Mouse (Mus musculus) cerebral cortex, adult 2 months (tissue): Measurements from ENCODE around the gene Abhd17c.

Experiments
- WGBS: fragments of 180-500 bp; shearing (Covaris S2); methylation state at CpG from one replicate; pipeline ENCODE4 v1.1.7; 2018; 5-methylcytosine and 5-hydroxymethylcytosine counted together

The Abhd17c gene

DNA sequence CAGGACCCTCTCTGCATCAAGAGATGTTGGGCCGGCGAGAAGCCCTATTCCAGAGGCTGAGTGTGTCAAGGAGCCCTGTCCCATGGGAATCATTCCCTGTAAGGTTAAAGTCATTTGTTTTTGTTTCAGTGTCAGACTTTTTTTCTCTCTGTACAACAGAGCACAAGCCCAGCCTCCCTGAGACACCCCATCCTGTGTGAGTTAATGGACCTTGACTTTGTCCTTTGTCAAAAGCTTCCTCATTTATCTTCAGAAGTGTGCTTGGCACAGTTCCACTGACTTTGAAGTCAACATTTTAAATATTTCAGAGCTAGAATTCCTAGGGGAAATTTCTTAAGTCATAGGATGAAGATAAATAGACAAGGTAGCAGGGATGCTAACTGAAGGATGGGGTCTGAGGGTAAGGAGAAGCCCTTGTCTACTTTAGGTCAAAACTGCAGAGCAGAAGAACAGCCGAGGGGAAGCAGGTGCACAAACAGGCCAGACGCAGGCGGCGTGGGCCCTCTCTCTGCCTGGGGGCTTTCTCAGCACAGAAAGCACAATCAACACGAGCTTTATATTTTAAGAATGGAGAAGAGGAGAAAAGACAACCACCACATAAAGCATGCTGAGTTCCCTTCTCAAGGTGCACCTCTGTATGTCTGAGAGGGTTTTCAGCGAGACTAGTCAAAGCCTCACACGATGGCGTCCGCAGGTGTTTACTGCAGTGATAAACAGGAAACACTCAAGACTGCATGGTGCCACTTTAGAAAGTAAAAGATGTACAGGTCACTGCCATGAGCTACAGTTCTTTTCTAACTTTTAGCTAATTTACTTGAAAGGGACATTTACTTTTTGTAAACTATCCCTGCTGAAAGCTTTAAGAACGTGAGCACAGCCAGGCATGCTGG lies 32.2 kb downstream of the Abhd17c start:
- WGBS, result 72% methylated on average over 12 of the region's 12 CpGs

DNA sequence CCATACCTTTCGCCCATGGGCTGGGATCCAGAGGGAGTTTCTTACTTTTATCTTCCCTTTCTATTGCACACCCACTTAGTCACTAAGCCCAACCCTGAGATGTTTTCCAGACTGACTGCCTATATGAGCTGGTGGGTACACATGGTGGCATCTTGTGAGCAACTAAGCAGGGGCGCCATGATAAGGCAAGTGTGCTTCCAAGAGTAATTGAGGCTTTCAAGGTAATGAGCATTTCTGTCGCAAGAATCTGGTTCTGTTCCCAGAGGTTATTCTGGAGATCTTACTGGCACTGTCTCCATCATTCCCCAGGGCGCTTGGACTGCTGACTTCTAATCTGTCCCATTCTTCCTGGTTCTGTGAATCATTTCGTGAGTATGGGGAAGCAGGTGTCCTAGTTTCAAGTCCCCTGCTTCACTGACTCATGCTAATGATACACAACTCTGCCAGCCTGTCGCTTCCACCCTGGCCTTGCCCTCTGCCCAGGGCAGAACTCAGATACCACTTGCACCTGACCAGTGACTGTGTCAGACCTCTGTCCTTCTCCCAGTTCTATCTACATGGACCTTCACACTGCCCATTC lies 34.1 kb downstream of the Abhd17c start:
- WGBS, result 74% methylated on average over 6 of the region's 6 CpGs

DNA sequence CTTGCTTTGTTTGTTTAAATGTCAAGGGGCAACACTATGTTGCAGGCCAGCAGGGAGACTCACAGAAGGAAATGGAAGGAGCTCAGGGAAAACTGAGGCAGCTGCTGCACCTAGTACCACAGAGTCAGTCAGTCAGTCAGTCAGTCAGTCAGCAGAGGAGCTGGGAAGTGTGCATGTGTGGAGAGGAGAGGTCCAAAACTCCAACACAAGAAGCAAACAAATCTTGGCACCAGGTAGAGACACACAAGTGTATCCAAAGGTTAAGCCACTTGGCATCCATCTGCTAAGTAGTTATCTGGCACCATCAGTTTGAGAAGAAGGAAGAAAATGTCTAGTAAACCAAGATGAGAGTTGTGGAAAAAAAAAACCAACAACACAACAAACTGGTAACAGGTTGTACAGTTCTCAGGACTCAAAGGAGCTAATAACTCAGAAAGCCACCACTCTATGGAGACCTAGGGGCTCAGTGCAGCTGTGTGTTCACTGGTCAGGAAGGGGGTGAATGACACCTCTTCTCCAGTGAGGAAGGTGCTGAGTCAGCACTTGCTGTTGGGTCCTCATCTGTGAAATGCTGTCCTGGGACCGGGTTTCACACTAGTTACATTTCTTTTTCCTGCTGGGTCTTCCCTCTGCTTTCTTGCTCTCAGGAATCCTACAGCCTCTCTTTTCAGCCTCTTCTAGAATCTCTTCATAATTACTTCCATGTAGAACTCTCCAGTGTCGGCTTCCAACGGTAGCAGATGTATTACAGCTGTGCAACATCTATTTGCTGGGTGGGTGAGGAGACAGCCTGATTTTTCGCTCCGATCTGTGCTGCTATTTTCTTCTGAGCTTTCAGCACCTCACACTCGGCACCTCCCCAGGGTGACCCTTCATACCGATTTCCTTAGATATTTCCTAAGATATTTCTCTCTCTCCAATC lies 34.8 kb downstream of the Abhd17c start:
- WGBS, result 89% methylated on average over 7 of the region's 7 CpGs

DNA sequence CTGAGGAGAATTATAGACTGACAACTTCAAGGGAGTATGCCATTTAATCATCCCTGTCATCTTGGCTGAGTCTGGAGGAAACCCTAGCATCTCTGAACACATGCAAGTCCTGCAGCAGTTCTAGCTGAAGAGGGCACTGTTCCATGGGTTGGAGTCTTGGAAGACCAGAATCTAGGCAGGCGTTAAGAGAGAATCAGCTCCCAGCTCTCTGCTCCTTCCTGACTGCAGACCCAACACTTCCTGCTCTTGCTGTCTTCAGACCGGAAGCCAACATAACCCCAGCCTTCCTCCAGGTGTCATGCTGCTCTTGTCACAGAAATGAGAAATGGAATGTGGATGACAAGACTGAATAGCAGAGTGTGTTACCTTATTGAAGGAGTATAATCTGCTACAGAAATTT lies 36.3 kb downstream of the Abhd17c start:
- WGBS, result 53% methylated on average over 2 of the region's 2 CpGs

DNA sequence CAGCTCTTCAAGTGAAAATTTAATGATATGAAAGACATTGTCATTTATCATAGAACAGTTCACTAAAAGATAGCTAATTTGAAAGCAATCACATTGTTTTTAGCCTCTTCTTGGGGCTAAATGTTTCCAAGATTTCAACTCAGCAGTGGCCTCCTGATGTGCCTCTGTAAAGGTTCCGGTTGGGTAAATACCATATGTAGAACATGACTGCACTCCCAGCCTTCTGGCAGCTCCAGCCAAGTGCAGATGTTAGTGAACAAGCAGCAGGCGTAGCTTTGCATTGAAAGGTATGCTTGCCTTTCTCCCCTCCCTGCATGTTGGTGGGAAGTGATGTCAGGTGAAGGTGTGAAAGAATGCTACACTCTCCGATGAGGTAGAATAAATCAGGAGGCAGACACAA lies 36.9 kb downstream of the Abhd17c start:
- WGBS, result 70% methylated on average over 3 of the region's 3 CpGs

DNA sequence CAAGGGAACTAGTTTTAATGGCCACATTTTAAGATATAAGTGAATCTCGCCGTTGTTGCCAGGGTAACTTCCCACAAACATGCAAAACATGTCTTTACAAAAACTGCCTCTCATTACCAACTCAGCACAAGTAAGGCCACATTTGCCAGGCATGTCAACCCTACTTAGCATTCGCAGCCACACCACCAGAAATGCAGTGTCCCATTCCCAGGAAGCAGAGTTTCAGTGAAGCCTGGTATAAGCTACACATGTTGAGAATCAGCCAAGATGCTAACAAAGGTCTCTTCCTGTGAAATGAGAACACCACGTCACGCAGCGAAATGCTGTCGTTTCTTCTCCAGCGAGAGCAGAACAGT lies 38.7 kb downstream of the Abhd17c start:
- 51% methylated on average over 8 of the region's 8 CpGs for WGBS

DNA sequence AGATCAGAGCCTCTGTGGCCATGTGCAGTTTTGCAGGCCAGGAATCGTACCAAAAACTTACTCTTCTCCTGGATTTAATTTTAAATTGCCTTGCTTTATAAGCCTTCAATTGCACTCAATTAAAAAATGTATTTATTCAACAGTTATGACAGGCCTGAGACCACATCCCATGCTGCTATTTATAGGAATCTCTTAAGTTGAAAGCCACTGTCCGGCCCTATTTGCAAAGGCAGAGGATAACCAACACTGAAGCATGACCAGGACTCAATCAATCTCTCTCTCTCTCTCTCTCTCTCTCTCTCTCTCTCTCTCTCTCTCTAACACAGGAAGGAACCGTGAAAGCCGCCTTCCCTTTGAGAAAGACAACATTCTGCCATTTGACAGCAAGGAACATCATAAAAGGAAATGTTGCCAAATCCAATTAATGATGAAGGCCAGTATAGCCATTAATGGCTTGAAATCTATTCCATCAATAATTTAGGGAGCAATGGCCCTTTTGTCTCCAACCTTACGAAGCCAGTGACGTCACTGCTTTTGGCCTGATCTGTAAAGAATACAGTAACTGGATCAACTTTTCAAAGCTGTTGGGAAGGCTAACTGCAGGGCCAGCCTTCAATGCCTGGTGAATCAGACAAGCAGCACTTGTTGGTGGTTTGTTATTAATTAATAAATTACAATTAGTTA lies 39.2 kb downstream of the Abhd17c start:
- WGBS, result 75% methylated on average over 6 of the region's 6 CpGs

DNA sequence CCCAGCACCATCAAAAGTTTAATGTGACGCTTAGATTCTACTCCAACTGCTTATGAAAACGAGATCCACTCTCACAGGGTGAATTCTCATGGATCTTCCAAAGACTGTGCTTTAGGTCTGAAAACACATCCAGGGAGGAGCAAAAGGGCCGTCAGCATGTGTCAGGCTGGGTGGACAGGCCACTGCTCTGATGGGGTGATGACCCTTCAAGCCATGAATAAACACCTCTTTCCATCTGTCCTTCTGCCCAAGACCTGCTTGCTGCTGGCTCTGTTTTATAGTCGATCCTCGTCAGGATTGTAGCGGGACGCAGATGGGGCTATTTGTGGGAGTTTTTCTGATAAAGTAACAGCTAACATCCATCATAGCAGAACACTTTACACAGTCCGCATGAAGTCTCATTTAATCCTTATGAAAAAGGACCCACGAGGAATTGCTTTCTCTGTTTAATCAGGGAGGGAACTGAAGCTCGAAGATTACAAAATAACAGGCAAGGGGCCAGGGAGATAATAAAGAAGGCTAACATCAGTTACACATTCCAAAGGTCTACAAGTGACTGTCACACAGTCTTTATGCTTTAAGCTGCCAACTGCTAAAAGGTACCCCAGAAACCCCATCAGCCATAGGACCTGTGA lies 39.9 kb downstream of the Abhd17c start:
- WGBS, result 77% methylated on average over 10 of the region's 10 CpGs

DNA sequence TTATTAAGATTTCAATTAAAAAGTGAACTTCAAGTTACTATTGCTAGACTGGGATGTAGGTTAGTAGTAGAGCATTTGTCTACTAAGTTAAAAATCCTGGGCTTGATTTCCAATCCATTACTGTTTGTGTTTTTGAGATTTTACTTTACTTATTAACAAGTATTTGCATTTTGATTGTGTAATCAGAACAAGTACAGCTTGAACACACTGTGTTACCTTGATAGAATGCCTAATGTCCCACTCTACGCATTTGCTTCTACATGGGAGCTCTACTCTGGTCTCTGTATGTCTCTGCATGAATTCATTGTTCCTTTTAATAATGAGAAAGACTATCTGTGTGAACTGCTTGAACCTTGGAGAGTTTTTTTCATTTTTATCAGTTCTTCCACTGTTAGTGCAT lies 44.8 kb downstream of the Abhd17c start:
- 96% methylated on average over 1 of the region's 1 CpGs for WGBS

DNA sequence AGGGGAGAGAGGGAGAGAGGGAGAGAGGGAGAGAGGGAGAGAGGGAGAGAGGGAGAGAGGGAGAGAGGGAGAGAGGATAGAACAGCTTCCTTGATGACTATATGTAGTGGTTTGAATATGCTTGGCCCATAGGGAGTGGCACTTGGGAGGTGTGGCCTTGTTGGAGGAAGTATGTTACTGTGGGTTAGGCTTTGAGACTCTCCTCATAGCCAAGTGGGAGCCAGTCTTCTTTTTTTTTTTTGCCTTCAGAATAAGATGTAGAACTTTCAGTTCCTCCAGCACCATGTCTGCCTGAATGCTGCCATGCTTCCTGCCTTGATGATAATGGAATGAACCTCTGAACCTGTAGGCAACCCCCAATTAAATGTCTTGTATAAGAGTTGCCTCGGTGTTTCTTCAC lies 49.1 kb downstream of the Abhd17c start:
- WGBS, result 78% methylated on average over 1 of the region's 1 CpGs

DNA sequence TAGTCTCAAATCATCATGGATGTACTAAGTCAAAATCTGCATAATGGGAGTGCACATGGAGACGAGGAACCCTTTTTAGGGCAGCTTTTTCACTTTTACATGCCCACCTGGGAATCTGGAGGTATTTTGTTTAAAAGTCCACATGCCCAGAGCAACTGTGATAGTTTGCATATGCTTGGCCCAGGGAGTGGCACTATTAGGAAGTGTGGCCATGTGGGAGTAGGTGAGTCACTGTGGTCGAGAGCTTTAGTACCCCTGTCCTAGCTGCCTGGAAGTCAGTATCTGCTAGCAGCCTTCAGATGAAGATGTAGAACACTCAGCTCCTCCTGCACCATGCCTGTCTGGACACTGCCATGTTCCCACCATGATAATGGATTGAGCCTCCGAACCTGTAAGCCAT lies 51.0 kb downstream of the Abhd17c start:
- 95% methylated on average over 3 of the region's 3 CpGs for WGBS

DNA sequence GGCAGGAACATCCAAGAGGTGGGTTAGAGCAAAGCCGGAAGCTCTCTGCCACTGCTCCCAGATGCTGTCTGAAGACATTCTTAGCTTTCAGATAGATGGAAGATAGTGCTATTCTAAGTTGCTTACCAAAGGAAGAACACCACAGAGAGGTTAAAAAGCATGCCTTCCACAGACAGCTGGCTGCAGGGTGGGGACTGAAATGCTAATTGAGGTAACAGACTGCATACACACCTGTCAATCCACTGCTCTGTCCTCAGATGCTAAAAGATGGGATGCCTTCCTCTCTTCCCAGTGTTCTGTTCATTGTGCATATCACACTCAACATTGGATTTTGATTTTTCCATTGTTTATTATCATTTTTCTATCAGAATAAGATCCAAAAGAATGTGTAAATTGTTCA lies 53.6 kb downstream of the Abhd17c start:
- WGBS, result 89% methylated on average over 1 of the region's 1 CpGs

DNA sequence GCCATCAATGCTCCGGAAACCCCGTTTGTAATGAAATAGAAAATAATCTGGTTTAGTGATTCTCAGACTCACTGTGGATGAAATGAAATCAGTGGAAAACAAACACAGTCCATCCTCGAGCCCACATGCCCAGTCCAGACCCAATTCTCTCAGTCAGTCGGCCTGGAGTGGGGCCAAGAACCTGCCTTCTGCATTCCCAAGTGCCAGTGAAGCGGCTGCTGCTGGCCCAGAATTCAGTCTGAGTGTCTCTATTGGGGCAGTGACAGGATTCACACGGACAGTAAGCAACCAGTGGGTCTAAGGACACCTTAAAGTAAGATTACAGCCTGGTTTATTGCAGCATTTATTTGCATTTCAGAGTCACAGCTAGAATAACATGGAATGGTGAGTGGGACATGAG lies 55.2 kb downstream of the Abhd17c start:
- WGBS, result 64% methylated on average over 6 of the region's 6 CpGs

DNA sequence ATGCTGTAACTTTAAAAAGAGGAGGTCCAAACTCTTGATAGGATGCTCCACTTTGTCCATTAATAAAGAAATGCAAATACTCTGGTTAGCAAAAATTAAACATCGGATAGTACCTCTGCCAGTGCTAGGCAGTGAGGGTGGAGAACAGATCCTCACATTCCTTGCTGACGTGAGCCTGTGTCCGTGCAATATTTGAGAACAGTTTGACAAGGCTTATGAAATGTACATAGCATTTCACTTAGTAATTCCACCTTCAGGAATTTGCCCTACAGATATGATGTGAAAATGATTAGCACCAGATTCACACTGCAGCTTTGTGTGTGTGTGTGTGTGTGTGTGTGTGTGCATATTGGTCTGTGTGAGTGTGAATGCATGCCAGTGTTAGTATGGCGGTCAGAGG lies 60.9 kb downstream of the Abhd17c start:
- WGBS, result 81% methylated on average over 4 of the region's 4 CpGs

DNA sequence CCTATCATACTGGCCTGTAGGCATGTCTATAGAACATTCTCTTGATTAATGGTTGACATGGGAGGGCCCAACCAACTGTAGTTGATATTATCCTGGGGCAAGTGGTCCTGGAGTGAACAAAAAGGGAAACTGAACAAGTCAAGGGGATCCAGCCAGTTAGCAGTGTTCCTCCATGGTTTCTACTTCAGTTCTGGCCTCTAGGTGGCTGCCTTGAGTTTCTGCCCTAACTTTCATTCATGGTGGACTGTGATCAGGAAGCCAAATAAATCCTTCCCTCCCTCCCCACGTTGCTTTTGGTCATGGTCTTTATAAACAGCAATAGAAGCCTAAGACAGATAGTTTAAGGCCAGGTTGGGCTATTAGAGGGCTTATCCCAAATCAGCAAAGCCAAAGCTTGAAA lies 61.9 kb downstream of the Abhd17c start:
- 44% methylated on average over 1 of the region's 1 CpGs for WGBS

DNA sequence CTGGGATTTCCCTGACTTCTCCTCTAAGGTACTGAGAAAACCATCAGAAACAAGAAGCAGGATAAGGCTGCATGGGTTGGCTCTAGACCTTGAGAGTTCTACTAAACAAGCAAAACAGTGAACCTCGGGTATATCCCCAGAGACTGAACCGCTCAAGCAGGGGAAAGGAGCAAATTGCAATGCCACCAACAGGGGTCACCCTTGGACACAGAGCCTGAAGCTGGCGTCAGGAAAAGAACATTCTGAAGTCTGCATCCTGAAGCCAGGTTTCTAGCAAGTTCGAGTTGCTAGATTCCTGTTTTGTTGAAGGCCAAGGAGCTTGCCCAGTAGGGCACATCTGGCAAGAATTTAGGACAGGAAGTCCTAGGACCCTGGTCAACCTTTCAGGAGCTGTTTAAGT lies 62.7 kb downstream of the Abhd17c start:
- WGBS, result 11% methylated on average over 4 of the region's 4 CpGs

DNA sequence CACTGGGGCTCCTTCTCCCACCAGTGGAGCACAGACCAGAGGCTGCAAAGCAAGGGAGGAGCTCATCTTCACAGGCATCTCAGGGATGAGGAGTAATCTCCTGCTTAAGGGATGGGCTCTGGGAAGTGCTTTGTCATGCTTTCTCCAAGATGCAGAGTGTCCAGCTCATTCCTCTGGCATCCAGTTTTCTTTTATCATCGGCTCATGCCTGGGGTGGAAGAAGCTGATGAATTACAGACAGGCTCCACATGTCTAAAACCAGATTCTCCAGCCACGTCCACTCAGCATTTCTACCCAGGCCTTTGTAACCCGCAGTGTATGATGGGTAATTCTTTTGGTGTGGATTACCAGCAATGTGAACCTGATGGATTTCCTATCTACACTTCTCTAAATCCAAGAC lies 63.5 kb downstream of the Abhd17c start:
- WGBS, result 88% methylated on average over 3 of the region's 3 CpGs

DNA sequence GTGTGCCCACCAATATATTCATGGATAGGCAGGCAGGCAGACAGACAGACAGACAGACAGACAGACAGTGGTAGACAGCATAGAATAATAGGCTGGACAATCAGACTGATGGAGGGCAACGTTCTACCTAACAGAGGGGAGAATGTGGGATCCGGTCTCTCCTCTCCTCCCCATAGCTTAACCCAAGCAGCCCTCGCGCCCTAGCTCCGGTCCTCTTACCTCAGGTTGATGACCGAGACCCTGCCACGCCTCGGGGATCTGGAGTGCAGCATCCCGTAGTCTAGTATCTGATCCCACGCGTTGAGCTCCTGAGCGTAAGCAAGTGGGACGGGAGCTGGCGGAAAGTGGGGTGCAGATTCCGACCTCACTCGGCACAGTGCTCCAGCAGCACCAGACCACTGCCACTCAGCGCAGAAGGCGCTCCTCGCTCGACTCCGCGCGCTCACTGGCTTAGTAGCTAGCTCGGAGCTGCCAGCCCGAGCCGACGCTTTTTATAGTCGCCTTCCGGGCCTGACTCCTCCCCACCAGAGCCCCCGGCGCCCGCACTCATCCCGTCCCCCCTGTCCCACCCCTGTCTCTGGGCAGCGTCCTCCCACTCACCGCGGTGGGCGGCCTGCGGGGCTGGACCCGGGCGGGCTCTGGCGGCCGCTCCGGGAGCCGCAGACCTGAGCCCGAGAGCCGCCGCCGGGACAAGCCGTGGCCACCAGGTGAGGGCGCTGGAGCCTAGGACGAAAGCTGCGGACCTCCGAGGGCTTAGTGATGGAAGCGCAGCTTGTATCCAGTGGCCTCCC lies 65.5 kb downstream of the Abhd17c start, which contains the start of gene Cemip:
Gene Cemip, minus strand, starts transcription at position 464 of the 791 bp plus-strand sequence.
- WGBS, result 1% methylated on average over 54 of the region's 54 CpGs

DNA sequence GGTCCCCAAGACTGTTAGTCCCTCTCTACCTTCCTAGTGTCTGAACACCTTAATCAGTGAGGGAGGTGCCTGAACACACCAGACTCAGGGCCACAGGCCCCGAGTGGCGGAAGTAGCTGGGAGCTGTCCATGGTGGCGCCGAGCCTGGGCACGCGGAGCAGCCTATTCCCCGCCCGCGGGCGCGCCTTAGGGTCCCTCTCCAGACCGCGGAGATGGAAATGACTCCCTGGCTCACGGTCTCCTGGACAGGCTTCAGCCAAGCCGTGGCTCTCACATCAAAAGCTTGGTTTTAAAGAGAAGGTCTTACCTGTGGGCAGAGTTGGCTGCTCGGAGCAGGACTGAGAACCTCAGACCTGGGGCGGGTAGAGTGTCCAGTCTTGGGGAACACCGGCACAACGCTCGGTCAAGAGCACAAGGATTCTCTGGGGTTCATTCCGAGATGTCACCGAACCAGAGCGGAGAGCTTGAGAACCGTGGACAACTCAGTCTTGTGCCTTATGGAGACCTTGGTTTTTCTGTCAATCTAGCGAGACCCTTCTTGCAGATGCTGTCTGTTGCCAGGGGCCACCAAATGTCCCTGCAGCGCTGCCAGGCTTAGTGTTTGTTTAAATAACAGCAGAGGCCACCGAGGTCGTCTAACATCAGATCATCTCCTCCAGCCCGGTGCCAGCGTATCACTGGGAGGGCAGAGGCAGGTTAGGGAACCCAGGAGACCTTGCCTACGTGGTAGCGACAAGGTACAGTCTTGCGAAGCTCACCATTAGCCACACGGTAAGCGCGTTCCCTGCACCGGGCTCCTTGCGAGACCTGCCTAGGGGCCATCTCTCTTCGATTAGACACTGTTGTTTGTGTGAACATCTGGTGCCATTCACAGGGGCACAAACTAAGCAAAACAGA lies 66.4 kb downstream of the Abhd17c start:
- WGBS, result 7% methylated on average over 39 of the region's 39 CpGs
